Mouse (Mus musculus): ENCODE data around the gene Gkap1. TPM values are rescaled to one million over a fixed set of nuclear protein-coding genes. Genes with fewer than 3 reads are reported as not detected.

The Gkap1 gene
- 10 to 100 TPM; 44.8 to 74.5 (median 52.1) TPM for total RNA-seq (2022)

DNA sequence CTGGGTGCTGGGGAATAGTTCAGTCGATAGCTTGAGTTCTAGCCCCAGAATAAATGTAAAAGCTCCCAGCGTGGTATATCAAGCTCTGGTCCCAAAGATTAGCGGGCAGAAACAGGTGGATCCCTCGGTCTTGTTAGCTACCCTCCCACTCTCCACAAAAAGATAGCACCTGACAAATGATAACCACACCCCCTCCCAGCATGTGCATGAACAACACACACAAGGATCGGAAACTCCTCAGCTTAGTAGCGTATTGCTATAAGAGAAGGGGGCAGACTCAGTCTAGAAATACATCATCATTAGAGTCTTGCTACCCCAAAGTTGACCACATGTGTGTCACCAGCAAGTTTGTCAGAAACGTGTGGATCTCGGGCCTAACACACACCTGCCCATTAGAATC lies at the start of gene Gkap1:
Gene Gkap1, minus strand, starts transcription at position 101 of the 400 bp plus-strand sequence.
- no peak for DNase-seq

- DNase-seq, result no peak
Observed at GRCm38 (mm10) chr13:58317768-58318167, 42.3 kb upstream of the Gkap1 start.

DNA sequence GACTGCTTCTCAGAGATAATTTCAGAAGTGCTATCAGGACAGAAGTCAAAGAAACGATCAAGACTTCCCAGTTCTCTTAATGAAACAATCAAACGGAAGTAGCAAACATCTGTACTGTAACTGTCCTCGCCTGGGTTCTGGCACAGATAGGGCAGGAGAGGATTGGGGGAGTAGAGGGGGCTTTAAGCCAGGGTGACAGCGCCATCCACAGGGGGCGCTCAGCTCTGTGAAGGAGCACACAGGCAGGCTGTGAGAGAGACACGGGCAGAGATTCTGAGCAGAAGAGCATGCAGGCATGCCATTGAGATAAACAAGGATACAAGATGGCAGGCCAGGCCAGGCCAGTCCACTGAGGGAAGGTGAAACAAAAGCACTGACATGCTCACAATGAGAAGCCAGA lies 39.5 kb upstream of the Gkap1 start:
- DNase-seq, result no peak

DNA sequence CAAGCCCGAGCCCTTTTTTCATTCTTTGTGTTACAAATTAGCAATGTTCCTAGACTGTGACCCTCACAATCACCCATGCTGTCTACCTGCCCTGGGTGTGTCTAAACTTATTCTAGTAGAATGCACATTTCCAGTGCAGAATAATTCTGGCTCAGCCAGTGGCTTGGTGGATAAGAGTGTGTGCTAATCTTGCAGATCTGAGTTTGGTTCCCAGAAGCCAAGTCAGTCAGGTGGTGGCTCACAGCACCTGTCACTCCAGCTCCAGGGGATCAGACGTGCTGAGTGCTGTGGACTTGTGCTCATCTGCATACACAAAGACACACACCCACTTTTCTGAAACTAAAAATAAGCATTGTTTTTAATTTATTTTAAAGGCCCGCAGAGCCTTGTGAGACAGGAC lies 38.3 kb upstream of the Gkap1 start:
- DNase-seq, result no peak

DNA sequence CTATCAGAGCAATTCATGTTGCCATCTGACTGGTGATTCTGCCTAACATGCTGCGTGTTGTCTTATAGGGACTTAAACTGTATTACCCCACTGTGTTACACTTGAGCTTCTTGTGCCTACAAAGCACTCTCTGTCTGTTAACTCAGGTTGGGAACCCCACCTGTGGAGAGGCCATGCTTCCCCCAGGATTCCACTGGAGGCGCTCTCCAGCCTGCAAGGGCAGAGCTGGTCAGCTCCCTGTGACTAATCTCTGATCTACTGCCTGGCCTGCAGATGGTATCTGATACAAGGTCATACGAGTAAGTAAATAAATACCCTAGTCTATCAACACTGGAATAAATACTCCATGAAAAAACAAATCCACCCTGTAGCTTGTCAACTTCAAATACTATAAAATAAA lies 35.9 kb upstream of the Gkap1 start:
- DNase-seq, result peak; percentile 40

- no peak for DNase-seq
Observed at GRCm38 (mm10) chr13:58309499-58309898, 34.0 kb upstream of the Gkap1 start.

DNA sequence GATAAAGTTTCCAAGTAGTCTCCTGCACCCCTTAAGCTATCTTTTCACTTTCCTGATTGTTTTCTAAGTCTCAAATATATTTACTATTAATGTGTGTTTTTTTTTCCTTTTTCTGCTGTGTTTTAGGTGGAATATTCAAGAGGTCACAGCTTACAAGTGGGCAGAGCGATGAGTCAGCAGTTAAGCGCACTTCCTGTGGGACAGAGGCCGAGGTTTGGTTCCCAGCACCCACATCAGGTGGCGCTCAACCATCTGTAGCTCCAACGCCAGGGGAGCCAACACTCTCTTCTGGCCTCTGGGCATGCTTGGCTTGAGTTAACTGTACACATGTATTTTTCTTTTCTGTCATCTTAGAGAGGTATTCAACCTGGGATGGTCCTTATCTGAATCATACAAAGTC lies 32.0 kb upstream of the Gkap1 start:
- DNase-seq, result no peak

GRCm38 (mm10) chr13:58305230-58305629 lies 29.7 kb upstream of the Gkap1 start:
- DNase-seq, result no peak

DNA sequence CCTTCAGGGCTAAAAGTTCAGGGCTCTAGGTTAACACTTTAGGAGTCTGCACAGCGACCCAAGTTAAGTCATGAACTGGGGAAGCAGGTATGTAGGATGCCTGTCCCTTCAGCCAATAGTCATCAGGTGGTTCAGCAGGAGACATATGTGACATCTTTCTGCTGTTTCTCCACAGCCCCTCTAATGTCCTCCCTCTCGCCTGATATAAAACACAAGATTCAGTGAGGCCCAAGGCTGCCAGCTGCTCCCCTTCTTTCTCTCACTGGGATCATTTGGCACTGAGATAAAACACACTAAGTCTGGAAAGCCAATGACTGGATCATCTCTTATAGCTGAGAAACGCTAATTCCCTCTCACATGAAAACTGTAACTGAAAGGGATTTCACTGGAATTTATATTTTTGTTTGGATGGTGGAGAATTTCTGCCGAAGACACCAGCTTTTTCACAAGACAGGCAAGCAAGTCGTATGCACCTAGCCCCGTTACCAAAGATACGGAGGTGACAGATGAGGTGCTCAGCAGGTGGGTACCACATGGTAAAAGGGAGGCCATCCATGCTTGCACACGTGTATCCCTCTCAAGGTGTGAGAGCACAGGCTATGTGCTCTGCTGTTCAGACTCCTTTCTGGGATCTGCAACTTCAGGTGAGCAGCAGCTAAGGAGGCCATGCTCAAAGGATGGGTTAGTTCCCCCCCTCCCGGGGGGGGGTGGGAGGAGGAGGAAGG lies 27.1 kb upstream of the Gkap1 start:
- no peak for DNase-seq

- DNase-seq, result no peak
Observed at GRCm38 (mm10) chr13:58301961-58302360, 26.5 kb upstream of the Gkap1 start.

DNA sequence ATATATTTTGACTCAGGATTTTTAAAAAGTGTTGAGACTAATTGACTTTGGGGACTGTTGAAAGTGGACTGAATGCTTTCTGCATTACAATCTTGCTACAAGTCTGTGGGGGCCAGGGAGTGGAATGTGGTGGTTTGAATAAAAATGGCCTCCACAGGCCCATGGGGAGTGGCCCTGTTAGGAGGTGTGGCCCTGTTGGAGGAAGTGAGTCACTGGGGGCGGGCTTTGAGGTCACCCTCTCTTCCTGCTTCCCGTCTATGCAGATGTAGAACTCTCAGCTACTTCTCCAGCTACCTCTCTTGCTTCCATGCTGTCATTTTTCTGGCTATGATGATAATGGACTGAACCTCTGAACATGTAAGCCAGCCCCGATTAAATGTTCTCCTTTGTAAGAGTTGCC lies 23.3 kb upstream of the Gkap1 start:
- DNase-seq, result no peak

DNA sequence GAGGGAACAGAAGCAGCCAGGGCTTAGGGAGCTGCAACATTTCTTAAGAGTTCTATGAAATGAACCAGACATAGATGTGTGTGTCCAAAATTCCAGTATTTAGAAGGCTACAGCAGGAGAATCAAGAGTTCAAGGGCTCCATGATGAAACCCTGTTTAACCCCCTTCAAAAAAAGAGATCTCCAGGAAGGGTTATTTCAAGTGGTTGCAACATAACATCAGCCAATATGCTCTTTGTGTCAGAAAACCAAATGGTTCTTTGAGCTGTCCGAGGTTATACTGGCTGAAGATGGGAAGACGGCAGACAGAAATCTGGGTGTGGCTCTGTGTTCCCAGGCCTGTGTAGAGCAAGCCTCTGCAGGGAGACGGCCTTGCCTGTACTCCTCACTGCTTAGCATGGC lies 20.1 kb upstream of the Gkap1 start:
- no peak for DNase-seq

GRCm38 (mm10) chr13:58292811-58293210 lies 17.3 kb upstream of the Gkap1 start:
- no peak for DNase-seq

DNA sequence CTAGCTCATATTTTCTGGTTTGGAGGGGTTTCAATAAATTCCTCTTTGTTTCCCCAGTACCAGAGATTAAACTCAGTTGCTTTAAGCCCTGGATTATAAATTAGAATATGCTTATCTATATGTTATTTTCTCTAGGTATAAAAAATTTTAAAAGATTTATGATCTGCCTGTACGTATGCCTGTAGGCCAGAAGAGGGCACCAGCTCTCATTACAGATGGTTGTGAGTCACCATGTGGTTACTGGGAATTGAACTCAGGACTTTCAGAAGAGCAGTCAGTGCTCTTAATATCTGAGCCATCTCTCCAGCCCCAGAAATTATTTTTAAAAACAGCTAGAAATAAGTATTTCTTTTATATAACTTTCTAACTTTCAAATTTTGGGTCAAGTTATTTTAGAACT lies 13.8 kb upstream of the Gkap1 start:
- no peak for DNase-seq

- DNase-seq, result peak; percentile 61
Observed at GRCm38 (mm10) chr13:58287822-58288221, 12.3 kb upstream of the Gkap1 start.

DNA sequence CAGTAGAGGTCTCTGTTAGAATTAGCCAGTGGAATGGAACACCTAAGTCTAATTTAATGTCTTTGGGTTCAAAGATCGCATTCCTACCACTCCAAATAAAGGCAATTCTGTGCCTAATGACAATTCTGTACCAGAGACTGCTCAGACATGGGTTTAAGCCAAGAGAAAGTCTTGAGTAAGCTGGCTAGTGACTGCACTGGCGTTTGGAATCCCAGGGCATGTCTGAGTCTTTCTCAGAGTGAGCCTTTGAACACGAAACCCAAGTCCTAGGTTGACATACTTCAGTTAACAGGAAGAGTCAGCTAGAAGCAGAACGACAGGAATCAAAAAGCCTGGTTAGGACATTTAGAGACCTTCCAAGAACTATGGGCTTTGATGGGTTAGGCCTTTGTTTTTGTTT lies 8.0 kb upstream of the Gkap1 start:
- DNase-seq, result no peak

GRCm38 (mm10) chr13:58281936-58282335 lies 6.4 kb upstream of the Gkap1 start:
- DNase-seq, result peak; percentile 42

GRCm38 (mm10) chr13:58280528-58280927 lies 5.0 kb upstream of the Gkap1 start:
- no peak for DNase-seq

DNA sequence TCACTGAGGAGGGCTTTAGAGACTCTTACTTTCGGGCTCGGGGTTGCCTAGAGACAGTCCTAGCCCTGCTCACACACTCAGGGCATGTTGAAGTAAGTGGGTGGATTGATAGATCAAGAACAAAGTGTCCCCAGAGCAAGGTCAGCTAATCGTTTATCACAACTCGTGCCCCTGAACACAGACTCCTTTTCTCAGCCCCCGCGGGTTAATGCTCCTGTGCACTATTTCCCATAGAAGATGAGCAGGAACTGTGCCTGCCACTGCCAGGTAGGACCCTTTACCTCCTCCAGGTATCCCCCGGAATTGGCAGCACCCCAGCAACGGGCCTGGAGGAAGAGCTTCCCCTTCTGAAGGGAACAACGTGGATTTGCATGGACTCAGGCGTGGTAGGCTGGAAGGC lies 757 bp upstream of the Gkap1 start:
- DNase-seq, result peak; percentile 49

DNA sequence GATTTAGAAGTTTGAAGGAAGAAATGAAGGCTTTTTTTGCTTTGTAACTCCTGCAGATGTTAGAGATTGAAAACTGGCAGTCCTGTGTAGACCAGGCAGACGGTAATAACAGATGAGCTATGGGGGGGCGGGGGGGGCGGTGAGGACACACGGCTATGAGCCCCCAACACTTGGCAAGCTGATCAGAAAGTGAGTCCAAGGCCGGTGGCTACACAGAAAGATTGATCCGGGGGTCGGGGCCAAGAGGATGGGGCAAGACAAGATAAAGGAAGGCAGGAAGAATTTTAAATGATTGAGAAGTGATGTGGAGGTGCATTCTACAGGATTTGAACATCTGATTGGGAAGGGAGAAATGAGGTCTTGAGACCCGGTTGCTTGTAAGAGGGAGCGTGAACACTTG lies 423 bp downstream of the Gkap1 start:
- no peak for DNase-seq

DNA sequence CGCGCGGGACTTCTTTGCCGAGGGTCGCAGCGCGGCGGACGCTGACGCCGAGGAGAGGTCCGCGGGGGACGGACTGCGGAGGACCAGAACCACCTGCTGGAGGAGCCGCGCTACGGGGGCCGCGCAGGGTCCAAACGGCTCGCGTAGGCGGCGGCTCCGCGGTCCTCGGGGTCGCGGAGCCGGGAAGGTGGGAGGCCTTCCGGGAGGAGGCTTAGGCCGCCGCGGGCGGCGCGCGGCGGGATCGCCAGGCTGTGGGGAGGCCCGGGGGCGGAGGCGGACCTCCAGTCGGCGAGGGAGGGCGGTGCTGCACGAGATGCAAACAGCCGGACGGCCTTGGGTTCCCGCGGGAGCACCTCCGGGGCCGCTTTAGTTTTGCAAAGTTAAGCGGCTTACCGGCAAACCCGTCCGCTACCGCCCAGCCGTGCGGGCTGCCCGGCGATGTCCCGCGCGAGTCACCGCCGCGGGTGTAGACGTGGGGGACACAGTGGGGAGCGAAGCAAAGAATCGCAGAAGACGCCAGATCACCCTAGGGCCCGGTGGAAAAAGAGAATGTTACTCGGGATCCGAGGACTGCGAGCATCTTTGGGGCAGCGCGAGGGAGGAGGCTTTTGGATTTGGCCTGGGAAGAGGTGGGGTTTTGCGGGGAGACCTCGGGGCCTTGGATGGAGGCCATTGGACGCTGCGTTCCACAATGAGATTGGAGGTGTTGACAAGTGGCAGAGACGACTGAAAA lies 1.1 kb downstream of the Gkap1 start:
- peak; percentile 66 for DNase-seq

- no peak for DNase-seq
Observed at GRCm38 (mm10) chr13:58273411-58274258, 1.9 kb downstream of the Gkap1 start.

GRCm38 (mm10) chr13:58266864-58267263 lies 8.6 kb downstream of the Gkap1 start:
- DNase-seq, result no peak
